Mouse (Mus musculus) liver, postnatal 0 days (tissue): ENCODE data around the gene Lig1.

ENCODE experiments used
- CTCF ChIP-seq: sonication (generic); IDR thresholded peaks from 2 replicates; pipeline ENCODE4 v1.5.1; 2016; ENCODE audit warnings: antibody characterized with exemption, low read depth
- EP300 ChIP-seq: IDR thresholded peaks from 2 replicates; pipeline ENCODE4 v1.6.1; 2016; ENCODE audit warnings: antibody characterized with exemption, low read depth, mild to moderate bottlenecking

GRCm38 (mm10) chr7:13314095-13314597 is 37.1 kb downstream of the Lig1 start:
- TF ChIP-seq CTCF (no peak), EP300 (no peak)
